Mouse (Mus musculus) yolk sac, embryonic 10.5 days (tissue): ENCODE results near the gene Cldn13.
A peak's percentile ranks its signal among the peaks of the same experiment; 100 is the strongest.
"Not testable (repeated sequence)": the region's sequence is repeated elsewhere in the genome, so short reads cannot be mapped to it uniquely, and the experiment has no call there.

Experiments used
- DNase-seq: peaks from one replicate; pipeline ENCODE4 v3.0.0-alpha.2; 2017; ENCODE audit warnings: low spot score

The Cldn13 gene

DNA sequence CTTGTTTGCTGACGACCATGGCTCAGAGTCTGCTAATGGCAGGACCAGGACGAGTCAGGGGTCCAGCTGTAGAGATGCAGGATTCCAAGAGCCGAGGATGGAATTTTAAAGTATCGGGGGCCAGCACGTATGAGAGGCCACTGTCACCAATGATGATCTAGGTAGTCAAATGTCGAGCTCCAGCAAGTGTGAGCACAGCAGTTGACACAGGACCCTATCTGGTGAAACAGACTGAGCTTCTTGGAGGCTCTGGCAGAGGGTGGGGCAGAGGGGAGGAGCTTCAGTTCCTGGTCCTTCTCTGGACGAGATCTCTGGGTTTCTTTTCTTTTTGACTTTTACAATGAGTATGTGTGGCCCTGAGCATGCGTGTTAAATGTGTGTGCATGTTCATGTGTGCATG is at the start of gene Cldn13:
TSS of gene Cldn13 (minus strand) at position 216 of the 400 bp plus-strand sequence.
- no peak for DNase-seq

- not testable (repeated sequence) for DNase-seq
Observed at GRCm38 (mm10) chr5:134964655-134965054, 49.3 kb upstream of the Cldn13 start.

- DNase-seq: no peak
Observed at GRCm38 (mm10) chr5:134963546-134963945, 48.2 kb upstream of the Cldn13 start.

GRCm38 (mm10) chr5:134961519-134961918 is 46.2 kb upstream of the Cldn13 start:
- DNase-seq: no peak

- no peak for DNase-seq
Observed at GRCm38 (mm10) chr5:134960430-134960829, 45.1 kb upstream of the Cldn13 start.

GRCm38 (mm10) chr5:134959114-134959513 is 43.8 kb upstream of the Cldn13 start:
- DNase-seq: no peak

- no peak for DNase-seq
Observed at GRCm38 (mm10) chr5:134955491-134955890, 40.2 kb upstream of the Cldn13 start.

DNA sequence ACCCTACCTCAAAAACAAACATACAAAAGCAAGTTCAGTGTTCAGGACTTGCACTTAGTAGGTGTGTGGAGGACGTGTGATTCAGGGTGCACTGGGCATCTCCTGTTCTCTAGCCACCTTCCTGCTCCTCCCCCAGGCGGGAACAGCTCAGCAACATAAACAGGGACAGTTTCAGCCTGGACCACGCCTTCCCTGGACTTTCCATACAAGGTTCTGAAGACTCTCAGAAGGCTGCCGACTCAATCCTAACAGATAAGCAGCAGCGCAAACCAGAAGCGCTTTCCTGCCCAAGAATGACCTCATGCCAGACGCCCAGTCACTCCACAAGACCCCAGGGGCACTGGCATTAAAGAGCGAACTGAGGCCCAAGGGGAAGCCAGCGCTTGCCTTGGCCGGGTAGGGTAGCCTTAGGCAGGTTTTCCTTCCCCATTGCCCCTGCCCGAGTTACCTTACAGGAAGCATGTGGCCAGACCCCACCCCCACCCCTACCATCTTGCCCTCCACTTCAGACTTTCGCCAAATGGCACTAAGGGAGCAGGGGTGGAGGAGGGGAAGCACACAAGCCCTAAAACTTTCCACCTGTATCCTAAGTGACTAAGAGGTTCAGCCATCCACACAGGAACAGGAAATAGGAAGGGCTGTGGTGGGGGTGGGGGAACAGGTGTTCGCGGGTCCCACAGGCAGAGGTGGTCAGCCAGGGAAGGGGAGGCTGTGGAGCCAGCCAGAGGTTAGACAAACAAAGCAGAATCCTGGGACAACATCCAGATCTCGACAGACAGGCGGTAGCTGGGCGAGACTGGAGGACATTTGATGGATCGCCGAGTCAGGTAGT is 35.9 kb upstream of the Cldn13 start:
- DNase-seq: peak; percentile 55

DNA sequence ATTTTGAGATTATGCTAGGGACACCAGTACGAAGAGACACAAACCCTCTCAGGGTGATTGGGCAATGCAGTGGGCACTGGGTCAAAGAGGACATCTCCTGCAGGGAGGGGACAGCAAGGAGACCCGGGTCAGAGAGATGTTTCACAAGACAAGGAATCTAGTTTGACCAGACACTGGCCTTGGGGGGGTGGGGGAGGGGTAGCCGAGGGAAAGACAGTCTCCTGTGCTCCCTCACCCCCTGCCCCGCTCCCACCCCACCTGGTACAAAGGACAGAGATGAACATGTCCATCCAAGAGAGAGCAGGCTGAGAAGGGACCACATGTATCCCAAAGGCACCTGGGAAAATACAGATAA is 32.7 kb upstream of the Cldn13 start:
- peak; percentile 79 for DNase-seq

DNA sequence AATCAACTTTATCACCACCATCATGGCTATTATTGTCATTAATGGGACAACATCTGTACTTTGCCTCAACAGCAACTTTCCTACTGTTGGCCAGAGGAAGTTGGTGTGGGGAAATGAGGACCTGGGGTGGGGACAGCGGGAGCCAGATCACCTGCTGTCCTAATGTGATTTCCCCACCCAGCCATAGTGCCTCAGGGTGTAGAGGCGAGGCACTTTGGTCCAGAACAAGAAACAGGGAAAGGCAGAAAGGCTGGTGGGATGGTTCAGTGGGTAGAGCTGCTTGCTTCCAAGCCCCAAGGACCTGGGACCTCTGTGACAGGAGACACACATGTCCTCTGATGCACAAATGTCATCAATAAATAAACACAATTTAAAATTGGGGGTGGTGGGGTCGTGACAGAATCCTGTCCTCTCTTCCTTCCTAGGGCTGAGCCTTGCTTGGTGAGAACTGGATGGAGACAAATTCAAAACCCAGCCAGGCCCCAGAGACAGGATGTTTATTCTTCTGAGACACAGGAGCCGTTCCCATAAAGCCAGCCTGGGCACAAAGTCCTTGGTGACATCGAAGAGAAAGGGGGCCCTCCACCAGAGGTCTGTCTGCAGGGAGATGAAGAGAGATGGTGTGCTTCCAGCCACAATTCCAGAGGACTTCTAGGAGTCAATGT is 32.2 kb upstream of the Cldn13 start:
- no peak for DNase-seq

GRCm38 (mm10) chr5:134946857-134947255 is 31.5 kb upstream of the Cldn13 start, which contains the start of gene Cldn4:
Gene Cldn4 (minus strand): TSS chr5:134946934.
- peak; percentile 87 for DNase-seq

- DNase-seq: no peak
Observed at GRCm38 (mm10) chr5:134946063-134946856, 30.9 kb upstream of the Cldn13 start.

GRCm38 (mm10) chr5:134945266-134945959 is 30.1 kb upstream of the Cldn13 start:
- no peak for DNase-seq

DNA sequence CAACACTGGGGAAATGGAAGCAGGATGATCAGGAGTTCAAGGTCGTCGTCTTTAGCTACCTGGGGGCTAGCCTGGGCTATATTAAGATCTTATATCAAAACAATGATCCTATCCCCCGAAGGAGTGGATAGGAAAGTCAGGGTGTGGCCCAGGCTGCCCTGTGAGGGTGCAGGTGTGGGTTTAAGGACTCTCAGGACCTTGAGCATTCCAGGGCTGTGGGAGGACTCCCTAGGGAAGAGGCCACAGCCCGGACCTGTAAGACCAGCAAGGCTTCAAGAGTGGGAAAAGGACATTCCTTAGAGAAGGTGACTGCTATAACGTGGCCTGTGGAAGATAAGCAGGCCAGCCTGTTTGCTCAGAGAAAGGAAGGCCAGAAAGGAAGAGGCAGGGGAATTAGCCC is 28.9 kb upstream of the Cldn13 start:
- no peak for DNase-seq

- no peak for DNase-seq
Observed at GRCm38 (mm10) chr5:134942740-134943139, 27.4 kb upstream of the Cldn13 start.

DNA sequence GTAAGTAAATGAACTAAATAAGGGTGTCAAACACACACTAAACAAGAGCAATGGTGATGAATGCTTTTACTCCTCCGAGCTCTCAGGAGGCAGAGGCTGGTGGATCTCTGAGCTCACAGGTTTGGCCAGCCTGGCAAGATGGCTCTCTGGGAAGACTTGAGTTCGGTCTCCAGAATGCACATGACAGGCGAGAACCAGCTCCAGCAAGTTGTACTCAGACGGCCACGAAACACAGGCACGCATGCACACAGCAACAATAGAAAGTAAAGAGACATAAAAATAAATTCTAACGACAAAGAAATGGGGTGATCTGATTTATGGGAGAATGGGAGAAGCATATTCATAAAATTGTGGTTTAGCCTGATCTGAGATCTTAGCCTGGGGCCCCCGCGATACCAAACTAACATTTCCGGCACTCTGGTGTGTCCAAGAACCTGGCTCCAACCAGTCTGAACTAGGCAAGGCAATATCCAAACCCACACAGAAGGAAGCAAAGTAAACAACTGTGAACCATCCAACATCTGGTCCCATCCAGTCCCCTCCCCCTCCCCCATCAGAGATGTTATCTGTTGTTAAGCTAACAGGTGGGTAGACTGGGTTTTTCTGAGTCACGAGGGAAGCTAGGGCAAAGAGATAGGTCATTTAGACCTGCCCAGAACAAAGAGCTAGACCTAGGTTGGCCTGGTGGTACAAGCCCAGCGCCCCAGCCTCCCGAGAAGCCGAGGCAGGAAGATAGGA is 26.3 kb upstream of the Cldn13 start:
- peak; percentile 87 for DNase-seq

GRCm38 (mm10) chr5:134939554-134939953 is 24.2 kb upstream of the Cldn13 start:
- not testable (repeated sequence) for DNase-seq

DNA sequence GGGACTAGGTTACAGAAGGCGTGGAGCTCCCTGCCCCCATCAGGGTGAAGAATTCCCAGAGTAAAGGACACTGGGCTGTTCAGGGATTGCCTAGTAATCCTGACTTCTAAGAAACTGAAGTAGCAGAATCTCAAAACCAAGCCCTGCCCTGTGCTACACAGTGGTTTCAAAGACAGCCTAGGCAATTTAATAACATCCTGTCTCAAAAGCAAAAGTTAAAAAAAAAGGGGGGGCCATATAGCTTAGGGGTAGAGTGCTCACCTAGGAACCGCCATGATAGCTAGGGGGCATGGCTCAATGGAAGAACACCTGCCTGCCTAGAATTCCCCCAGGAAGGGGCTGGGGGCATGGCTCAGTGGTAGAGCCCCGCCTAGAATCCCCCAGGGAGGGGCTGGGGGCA is 23.7 kb upstream of the Cldn13 start:
- no peak for DNase-seq

- no peak for DNase-seq
Observed at GRCm38 (mm10) chr5:134936626-134937185, 21.4 kb upstream of the Cldn13 start.

GRCm38 (mm10) chr5:134936051-134936450 is 20.7 kb upstream of the Cldn13 start:
- DNase-seq: no peak

DNA sequence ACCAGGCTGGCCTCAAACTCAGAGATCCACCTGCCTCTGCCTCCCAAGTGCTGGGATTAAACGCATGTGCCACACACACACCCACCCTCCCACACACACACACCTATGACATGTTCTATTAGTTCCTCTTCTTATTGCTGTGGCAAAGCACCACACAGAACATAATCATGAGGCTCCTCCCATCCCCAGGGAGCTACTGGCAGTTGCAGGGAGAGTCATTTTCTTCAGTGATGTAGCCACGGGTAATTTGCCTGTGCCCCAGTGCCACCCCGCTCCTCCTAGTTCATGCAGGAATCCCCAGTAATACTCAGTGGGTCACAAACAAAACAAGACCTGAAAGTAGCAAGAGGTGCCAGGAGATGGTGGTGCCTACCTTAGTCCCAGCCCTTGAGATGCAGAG is 19.3 kb upstream of the Cldn13 start:
- no peak for DNase-seq
